Mouse (Mus musculus) heart, adult 2 months (tissue): ENCODE measurements around the gene Tmem143.
A peak's percentile ranks its signal among the peaks of the same experiment; 100 is the strongest.

Experiments used
- CTCF ChIP-seq: fragments of 200-600 bp; IDR thresholded peaks from 2 replicates; pipeline ENCODE4 v1.8.1; 2022; ENCODE audit warnings: antibody characterized with exemption, mild to moderate bottlenecking, moderate library complexity
- POLR2A ChIP-seq: fragments of 200-500 bp; IDR thresholded peaks from 2 replicates; pipeline ENCODE4 v1.6.1; 2011; ENCODE audit warnings: mild to moderate bottlenecking, low read depth, low read length, control low read depth; ENCODE audit not compliant: insufficient read depth

DNA sequence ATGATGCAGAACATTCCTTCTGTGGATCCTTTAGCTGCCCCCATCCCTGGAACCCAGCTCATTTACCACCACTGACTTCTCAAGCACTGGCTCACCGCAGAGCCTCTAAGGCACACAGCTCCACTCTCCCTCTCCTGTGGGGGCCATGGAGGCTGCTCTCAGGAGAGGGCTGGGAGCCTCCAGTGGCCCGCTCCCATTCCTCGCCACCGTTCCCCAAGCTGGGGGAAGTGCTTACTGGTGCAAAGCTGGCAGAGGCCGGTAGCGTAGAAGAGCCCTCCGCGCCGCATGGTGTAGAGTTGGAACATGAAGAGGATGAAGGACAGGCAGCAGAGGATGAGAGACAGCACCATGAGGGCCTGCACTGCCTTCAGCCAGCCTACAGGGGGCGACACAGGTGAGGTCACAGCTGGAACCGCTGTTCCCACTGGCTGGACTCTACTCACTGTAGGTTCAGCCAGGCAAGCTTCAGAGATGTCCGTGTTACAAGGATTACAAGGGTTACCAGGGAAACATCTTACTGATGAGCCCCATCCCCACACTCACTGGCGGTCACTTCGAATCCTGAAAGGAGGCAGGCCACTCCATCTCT, 22.4 kb downstream of the Tmem143 start:
- TF ChIP-seq CTCF (peak; percentile 67), POLR2A (no peak)
